Mouse (Mus musculus) stomach, embryonic 16.5 days (tissue): ENCODE measurements at regions not wholly inside any gene's neighbourhood (a gene's known extent, or its start where the extent isn't known, plus 50 kb on each side); places are given as distances from the start of the nearest gene placed in this dataset.

Experiments
- ATAC-seq: fragments of 200-750 bp; cut with Nextera tagmentation; 2 replicates; pipeline ENCODE4 v1.8.0; 2017; ENCODE audit warnings: moderate number of reproducible peaks, moderate TSS enrichment; ENCODE audit not compliant: insufficient read depth, low FRiP score
- H3K27ac ChIP-seq: fragments of 300-500 bp; sonication (generic); 2 replicates; pipeline ENCODE4 v1.5.1; 2014; ENCODE audit warnings: low read length
- H3K27me3 ChIP-seq: fragments of 300-500 bp; sonication (generic); 2 replicates; pipeline ENCODE4 v1.6.1; 2014; ENCODE audit warnings: low read length, control low read depth, mixed read lengths; ENCODE audit not compliant: control insufficient read depth, insufficient read depth
- H3K36me3 ChIP-seq: fragments of 300-500 bp; sonication (generic); 2 replicates; pipeline ENCODE4 v1.6.1; 2014; ENCODE audit warnings: low read length; ENCODE audit not compliant: control insufficient read depth, insufficient read depth
- H3K4me1 ChIP-seq: fragments of 300-500 bp; sonication (generic); 2 replicates; pipeline ENCODE4 v1.6.1; 2014; ENCODE audit warnings: low read length, control low read depth, mixed read lengths; ENCODE audit not compliant: control insufficient read depth, insufficient read depth
- H3K4me2 ChIP-seq: fragments of 300-500 bp; sonication (generic); 2 replicates; pipeline ENCODE4 v1.6.1; 2014; ENCODE audit warnings: low read depth, low read length, mixed read lengths
- H3K4me3 ChIP-seq: fragments of 300-500 bp; sonication (generic); replicated peaks from 2 replicates; pipeline ENCODE4 v1.5.1; 2014; ENCODE audit warnings: mild to moderate bottlenecking, low read length
- H3K9ac ChIP-seq: fragments of 300-500 bp; sonication (generic); 2 replicates; pipeline ENCODE4 v1.6.1; 2014; ENCODE audit warnings: low read length
- H3K9me3 ChIP-seq: fragments of 300-500 bp; sonication (generic); replicated peaks from 2 replicates; pipeline ENCODE4 v1.6.1; 2016; ENCODE audit warnings: low read length, control low read depth; ENCODE audit not compliant: control insufficient read depth
- WGBS: fragments of 180-500 bp; shearing (Covaris S2); extraction: QIAGEN DNeasy Blood & Tissue Kit; methylation state at CpG from one replicate; pipeline ENCODE4 v1.1.7; 2014; 5-methylcytosine and 5-hydroxymethylcytosine counted together

DNA sequence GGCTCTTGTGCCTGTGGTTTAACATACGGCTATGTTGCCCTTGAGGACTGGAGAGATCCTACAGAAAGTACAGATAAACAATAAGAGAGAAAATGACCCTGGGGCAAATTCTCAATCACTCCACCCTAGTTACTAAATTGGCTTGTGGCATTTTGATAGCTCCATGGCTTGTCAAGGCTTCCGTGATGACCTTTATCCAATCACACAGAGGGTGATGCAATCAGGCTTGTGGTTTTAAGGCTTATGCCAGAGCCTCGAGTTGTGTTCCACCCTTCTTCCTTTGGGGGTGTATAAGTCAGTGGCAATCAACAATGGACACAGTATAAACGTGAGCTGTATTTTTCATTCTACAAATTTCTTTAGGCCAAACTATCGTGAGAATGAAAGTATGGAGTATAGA, 513.5 kb upstream of the Slit2 start:
- Histone ChIP-seq H3K9ac (no peak overlapping the region), H3K4me2 (no peak overlapping the region), H3K9me3 (no peaks in the 10 kb centered on the region), H3K4me1 (no peaks in the 10 kb centered on the region), H3K4me3 (no peak overlapping the region), H3K27me3 (no peaks in the 10 kb centered on the region), H3K27ac (no peak overlapping the region), H3K36me3 (no peaks in the 10 kb centered on the region)
- no peak for ATAC-seq
- WGBS, result 69% methylated on average over 5 of the region's 5 CpGs

- no peak overlapping the region for H3K27ac ChIP-seq
- no peak overlapping the region for H3K9ac ChIP-seq
- H3K4me2 ChIP-seq, result no peak overlapping the region
- H3K36me3 ChIP-seq, result no peaks in the 10 kb centered on the region
- no peaks in the 10 kb centered on the region for H3K9me3 ChIP-seq
- H3K4me3 ChIP-seq, result no peak overlapping the region
- 54% methylated on average over 7 of the region's 7 CpGs for WGBS
- no peaks in the 10 kb centered on the region for H3K27me3 ChIP-seq
- ATAC-seq, result no peak
- no peaks in the 10 kb centered on the region for H3K4me1 ChIP-seq
Observed at GRCm38 (mm10) chr5:47472027-47472825, 510.7 kb upstream of the Slit2 start.

DNA sequence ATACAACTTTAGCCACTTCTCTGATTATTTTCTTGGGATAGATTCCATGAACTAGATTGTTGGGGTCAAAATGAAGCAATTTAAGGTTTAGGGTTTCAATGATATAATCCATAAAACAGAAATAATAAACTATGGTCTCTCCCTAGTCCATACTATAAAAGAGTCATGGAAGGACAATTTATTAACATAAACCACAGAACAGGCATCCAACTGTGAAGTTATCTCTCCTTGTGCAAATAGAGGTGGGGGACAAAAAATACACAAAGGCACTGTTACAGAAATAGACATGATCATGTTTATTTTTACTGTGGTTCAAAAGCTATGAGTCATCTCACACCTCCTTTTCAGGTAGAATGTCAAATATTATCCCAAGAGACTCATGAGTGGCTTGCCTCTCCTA, 503.0 kb upstream of the Slit2 start:
- no peaks in the 10 kb centered on the region for H3K4me1 ChIP-seq
- no peaks in the 10 kb centered on the region for H3K9me3 ChIP-seq
- ATAC-seq, result no peak
- H3K27ac ChIP-seq, result no peak overlapping the region
- no peaks in the 10 kb centered on the region for H3K36me3 ChIP-seq
- H3K27me3 ChIP-seq, result no peaks in the 10 kb centered on the region
- no peak overlapping the region for H3K4me2 ChIP-seq
- no peak overlapping the region for H3K9ac ChIP-seq
- no peak overlapping the region for H3K4me3 ChIP-seq

GRCm38 (mm10) chr5:47496218-47496617, 486.7 kb upstream of the Slit2 start:
- H3K27me3 ChIP-seq, result no peaks in the 10 kb centered on the region
- 24% methylated on average over 3 of the region's 3 CpGs for WGBS
- H3K9me3 ChIP-seq, result no peaks in the 10 kb centered on the region
- ATAC-seq, result no peak
- no peak overlapping the region for H3K4me3 ChIP-seq
- no peaks in the 10 kb centered on the region for H3K36me3 ChIP-seq
- no peak overlapping the region for H3K4me2 ChIP-seq
- H3K27ac ChIP-seq, result no peak overlapping the region
- H3K9ac ChIP-seq, result no peak overlapping the region
- H3K4me1 ChIP-seq, result no peaks in the 10 kb centered on the region

GRCm38 (mm10) chr5:47502764-47503416, 480.0 kb upstream of the Slit2 start:
- H3K27ac ChIP-seq, result no peak overlapping the region
- H3K27me3 ChIP-seq, result no peaks in the 10 kb centered on the region
- no peaks in the 10 kb centered on the region for H3K4me1 ChIP-seq
- no peak overlapping the region for H3K4me3 ChIP-seq
- H3K4me2 ChIP-seq, result no peak overlapping the region
- WGBS, result 69% methylated on average over 4 of the region's 4 CpGs
- H3K9me3 ChIP-seq, result no peaks in the 10 kb centered on the region
- no peaks in the 10 kb centered on the region for H3K36me3 ChIP-seq
- ATAC-seq, result no peak
- no peak overlapping the region for H3K9ac ChIP-seq

- no peak overlapping the region for H3K4me2 ChIP-seq
- no peak overlapping the region for H3K27ac ChIP-seq
- no peaks in the 10 kb centered on the region for H3K36me3 ChIP-seq
- H3K4me3 ChIP-seq, result no peak overlapping the region
- H3K9ac ChIP-seq, result no peak overlapping the region
- no peaks in the 10 kb centered on the region for H3K9me3 ChIP-seq
- no peaks in the 10 kb centered on the region for H3K27me3 ChIP-seq
- ATAC-seq, result no peak
- WGBS, result 67% methylated on average over 4 of the region's 4 CpGs
- no peaks in the 10 kb centered on the region for H3K4me1 ChIP-seq
Observed at GRCm38 (mm10) chr5:47508689-47509301, 474.1 kb upstream of the Slit2 start.

GRCm38 (mm10) chr5:47522161-47522942, 460.6 kb upstream of the Slit2 start:
- H3K4me1 ChIP-seq, result no peaks in the 10 kb centered on the region
- H3K27ac ChIP-seq, result no peak overlapping the region
- H3K4me3 ChIP-seq, result no peak overlapping the region
- ATAC-seq, result no peak
- no peak overlapping the region for H3K4me2 ChIP-seq
- no peak overlapping the region for H3K9ac ChIP-seq
- no peaks in the 10 kb centered on the region for H3K9me3 ChIP-seq
- WGBS, result 59% methylated on average over 4 of the region's 4 CpGs
- H3K36me3 ChIP-seq, result no peaks in the 10 kb centered on the region
- H3K27me3 ChIP-seq, result no peaks in the 10 kb centered on the region

- Histone ChIP-seq H3K4me1 (no peaks in the 10 kb centered on the region), H3K9me3 (no peaks in the 10 kb centered on the region), H3K4me2 (no peak overlapping the region), H3K4me3 (no peak overlapping the region), H3K27me3 (no peaks in the 10 kb centered on the region), H3K9ac (no peak overlapping the region), H3K36me3 (no peaks in the 10 kb centered on the region), H3K27ac (no peak overlapping the region)
- no peak for ATAC-seq
- WGBS, result 94% methylated on average over 7 of the region's 7 CpGs
Observed at GRCm38 (mm10) chr5:47528671-47529070, 454.3 kb upstream of the Slit2 start.

GRCm38 (mm10) chr5:47537532-47537931, 445.4 kb upstream of the Slit2 start:
- H3K27ac ChIP-seq, result no peak overlapping the region
- no peaks in the 10 kb centered on the region for H3K27me3 ChIP-seq
- H3K9me3 ChIP-seq, result no peaks in the 10 kb centered on the region
- H3K4me3 ChIP-seq, result no peak overlapping the region
- no peak for ATAC-seq
- no peaks in the 10 kb centered on the region for H3K4me1 ChIP-seq
- no peak overlapping the region for H3K4me2 ChIP-seq
- no peak overlapping the region for H3K9ac ChIP-seq
- no peaks in the 10 kb centered on the region for H3K36me3 ChIP-seq
